Mouse (Mus musculus): Measurements from ENCODE around the gene Cacng1. TPM values are rescaled to one million over a fixed set of nuclear protein-coding genes. Genes with fewer than 3 reads are reported as not detected.

Cacng1 gene
- polyA plus RNA-seq, 1 experiment from 2014 or later = 2.1 TPM

DNA sequence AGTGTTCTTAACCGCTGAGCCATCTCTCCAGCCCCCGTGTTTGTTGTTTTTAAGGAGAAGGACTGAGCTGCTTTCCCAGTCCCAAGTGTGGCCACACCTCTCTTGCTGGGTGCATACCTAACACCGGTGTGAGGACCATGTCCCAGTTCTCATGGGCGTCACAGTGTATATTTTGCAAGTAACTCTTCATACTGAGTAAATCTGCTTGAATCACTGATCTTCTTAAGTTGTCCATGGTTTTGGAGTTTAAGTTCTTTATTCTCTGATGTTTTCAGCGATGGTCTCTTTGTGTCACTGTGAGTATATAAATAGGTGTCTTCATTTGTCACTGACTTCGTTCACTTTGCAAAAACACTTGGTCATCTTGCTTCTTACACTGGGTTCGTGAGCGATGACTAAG is 41.7 kb downstream of the Cacng1 start:
- Histone ChIP-seq H3K4me3 (no peak overlapping the region), H3K27ac (no peak overlapping the region), H3K9me3 (no peaks in the 10 kb centered on the region), H3K4me2 (replicated peaks) (no peak overlapping the region), H3K4me1 (no peaks in the 10 kb centered on the region), H3K36me3 (peaks cover 39% of the 10 kb centered on the region), H3K27me3 (no peaks in the 10 kb centered on the region), H3K9ac (no peak overlapping the region)
- WGBS = 92% methylated on average over 8 of the region's 8 CpGs
- ATAC-seq (ENCODE audit: insufficient number of reproducible peaks, insufficient read depth, low FRiP score, low TSS enrichment) = no peak

DNA sequence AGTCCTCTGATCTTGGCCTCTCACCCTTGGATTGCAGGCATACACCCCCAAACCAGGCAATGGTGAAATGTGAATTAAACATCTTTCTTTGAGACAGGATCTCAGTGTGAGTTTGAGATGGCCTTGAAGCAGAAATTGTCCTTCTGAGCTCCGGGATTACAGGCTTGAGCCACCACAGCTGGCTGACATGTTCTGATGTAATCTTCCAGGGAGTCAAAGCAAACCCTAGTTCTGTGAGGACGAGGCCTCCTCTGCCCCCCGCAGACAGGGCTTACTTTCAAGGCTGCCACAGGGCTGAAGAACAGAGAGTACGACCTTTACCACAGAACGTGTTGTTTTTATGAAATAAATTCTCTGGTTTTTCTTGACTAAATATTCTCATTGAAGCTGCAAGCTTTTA is 42.3 kb downstream of the Cacng1 start:
- Histone ChIP-seq H3K4me3 (no peak overlapping the region), H3K9me3 (no peaks in the 10 kb centered on the region), H3K9ac (no peak overlapping the region), H3K4me2 (replicated peaks) (no peak overlapping the region), H3K36me3 (peaks cover 39% of the 10 kb centered on the region), H3K27me3 (no peaks in the 10 kb centered on the region), H3K27ac (no peak overlapping the region), H3K4me1 (no peaks in the 10 kb centered on the region)
- ATAC-seq (ENCODE audit: insufficient number of reproducible peaks, insufficient read depth, low FRiP score, low TSS enrichment) = no peak
- 87% methylated on average over 5 of the region's 5 CpGs for WGBS

DNA sequence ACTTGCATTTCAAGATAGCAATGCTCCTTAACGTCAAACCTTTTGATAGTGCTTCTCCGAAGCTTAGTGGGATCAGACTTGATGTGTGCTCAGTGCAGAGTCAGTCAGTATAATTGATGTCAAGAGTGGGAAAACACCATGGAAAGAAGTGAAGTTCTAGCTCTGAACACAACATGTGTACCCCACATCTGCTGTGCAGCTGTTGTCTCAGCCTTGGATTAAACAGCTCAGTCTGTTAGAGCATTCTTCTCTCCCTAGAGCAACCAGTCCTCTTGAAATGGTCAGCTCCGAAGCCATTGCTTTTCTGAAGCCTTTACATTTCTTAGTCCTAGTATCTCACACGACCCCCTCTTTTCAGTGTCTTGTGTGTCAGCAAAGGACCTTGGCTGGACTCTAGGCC is 47.3 kb downstream of the Cacng1 start:
- H3K36me3 ChIP-seq = peaks cover 47% of the 10 kb centered on the region
- ATAC-seq (ENCODE audit: insufficient number of reproducible peaks, insufficient read depth, low FRiP score, low TSS enrichment) = no peak

DNA sequence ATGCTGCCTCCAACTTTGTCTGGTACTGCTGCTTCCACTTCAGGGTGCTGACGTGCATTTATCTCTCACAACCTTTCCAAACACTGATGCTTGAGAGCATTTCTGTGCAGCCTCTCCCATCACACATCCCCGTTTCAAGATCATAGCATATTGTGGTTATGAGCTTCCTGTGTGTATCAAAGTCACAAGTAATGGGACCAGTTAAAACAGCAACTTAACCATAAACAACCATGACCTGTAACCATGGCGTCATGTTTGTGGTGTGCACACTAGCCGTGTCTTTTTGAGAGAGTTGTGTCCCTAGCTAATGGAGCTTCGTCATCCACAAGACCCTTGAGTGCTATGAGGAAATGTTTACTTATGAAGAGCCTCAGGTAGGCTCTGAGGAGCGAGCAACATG is 48.1 kb downstream of the Cacng1 start:
- Histone ChIP-seq H3K9me3 (no peaks in the 10 kb centered on the region), H3K27me3 (no peaks in the 10 kb centered on the region), H3K9ac (no peak overlapping the region), H3K4me1 (no peaks in the 10 kb centered on the region), H3K4me2 (replicated peaks) (no peak overlapping the region), H3K27ac (no peak overlapping the region), H3K36me3 (peaks cover 54% of the 10 kb centered on the region), H3K4me3 (no peak overlapping the region)
- ATAC-seq (ENCODE audit: insufficient number of reproducible peaks, insufficient read depth, low FRiP score, low TSS enrichment) = no peak
- whole genome bisulfite sequencing = 86% methylated on average over 6 of the region's 6 CpGs

More for the DNA sequence above, 47.3 kb downstream of the Cacng1 start:
- H3K9me3 ChIP-seq = no peaks in the 10 kb centered on the region
- H3K27me3 ChIP-seq = no peaks in the 10 kb centered on the region
- no peak overlapping the region for H3K27ac ChIP-seq
- H3K4me3 ChIP-seq = no peak overlapping the region
- no peak overlapping the region for H3K9ac ChIP-seq
- WGBS = 72% methylated on average over 4 of the region's 4 CpGs
- H3K4me1 ChIP-seq = no peaks in the 10 kb centered on the region
- H3K4me2 ChIP-seq (replicated peaks) = no peak overlapping the region

DNA sequence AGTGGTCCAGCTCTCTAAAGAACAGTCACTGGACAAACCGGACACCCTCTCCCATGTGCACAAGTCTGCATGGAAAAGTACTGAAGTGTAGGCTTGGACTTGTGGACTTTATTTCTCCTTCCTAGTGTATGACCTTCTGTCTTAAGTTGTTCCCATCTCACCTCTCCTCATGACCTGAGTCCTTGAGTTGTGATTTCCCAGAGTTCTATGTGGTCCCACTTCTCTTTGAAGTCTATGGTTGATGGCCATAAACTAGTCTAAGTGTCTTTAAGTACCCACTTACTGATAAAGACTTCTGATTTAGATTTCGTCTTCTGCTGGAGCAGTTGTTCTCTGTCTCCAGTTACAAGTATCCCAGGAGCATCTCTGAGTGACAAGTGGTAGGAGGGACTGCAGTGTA is 48.8 kb downstream of the Cacng1 start:
- no peak overlapping the region for H3K4me2 ChIP-seq (replicated peaks)
- WGBS = 83% methylated on average over 2 of the region's 2 CpGs

DNA sequence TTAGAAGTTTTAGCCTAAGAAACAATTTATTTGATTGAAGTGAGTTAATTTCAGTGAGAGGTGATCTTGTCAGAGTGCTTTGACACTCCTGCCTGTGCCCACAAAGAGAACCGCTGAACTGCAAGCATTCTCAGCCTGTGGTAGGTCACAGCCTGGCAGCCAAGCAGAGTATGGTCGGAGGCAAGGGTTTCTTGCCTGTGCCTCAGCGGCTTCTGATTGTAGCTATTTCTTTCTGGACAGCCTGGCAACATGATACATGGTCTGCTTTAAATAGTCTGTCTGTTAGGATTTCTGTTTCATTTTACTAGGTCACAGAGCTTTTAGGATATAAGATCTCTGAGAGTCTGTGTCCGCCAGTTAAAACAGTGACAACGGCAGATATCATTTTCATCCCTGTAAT is 53.7 kb downstream of the Cacng1 start:
- Histone ChIP-seq H3K4me1 (no peaks in the 10 kb centered on the region), H3K4me3 (no peak overlapping the region), H3K27me3 (no peaks in the 10 kb centered on the region), H3K9me3 (no peaks in the 10 kb centered on the region), H3K36me3 (peaks cover 62% of the 10 kb centered on the region), H3K9ac (no peak overlapping the region), H3K27ac (no peak overlapping the region), H3K4me2 (replicated peaks) (no peak overlapping the region)
- ATAC-seq (ENCODE audit: insufficient number of reproducible peaks, insufficient read depth, low FRiP score, low TSS enrichment) = no peak
- 76% methylated on average over 5 of the region's 5 CpGs for WGBS

More for the DNA sequence above, 48.8 kb downstream of the Cacng1 start:
- ATAC-seq (ENCODE audit: insufficient number of reproducible peaks, insufficient read depth, low FRiP score, low TSS enrichment) = no peak
- Histone ChIP-seq H3K36me3 (peaks cover 57% of the 10 kb centered on the region), H3K9ac (no peak overlapping the region), H3K27ac (no peak overlapping the region), H3K4me1 (no peaks in the 10 kb centered on the region), H3K27me3 (no peaks in the 10 kb centered on the region), H3K9me3 (no peaks in the 10 kb centered on the region), H3K4me3 (no peak overlapping the region)

DNA sequence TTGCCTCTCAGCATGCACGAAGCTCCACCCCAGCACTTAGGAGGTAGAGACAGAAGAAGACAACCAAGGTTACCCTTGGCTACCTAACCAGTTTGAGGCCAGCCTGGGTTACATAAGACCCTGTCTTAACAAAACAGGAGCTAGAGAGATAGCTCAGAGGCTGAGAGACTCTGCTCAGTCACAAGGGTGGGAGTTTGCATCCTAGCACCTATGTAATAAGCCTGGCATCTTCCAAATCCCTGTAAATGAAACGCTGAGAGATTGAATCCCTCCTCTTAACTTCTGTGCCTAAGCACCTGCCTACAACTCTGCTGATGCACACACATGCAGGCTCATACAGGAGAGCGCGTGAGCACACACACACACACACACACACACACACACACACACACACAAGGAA is 55.9 kb downstream of the Cacng1 start:
- Histone ChIP-seq H3K36me3 (peaks cover 62% of the 10 kb centered on the region), H3K4me3 (no peak overlapping the region), H3K27me3 (no peaks in the 10 kb centered on the region), H3K27ac (no peak overlapping the region), H3K4me1 (no peaks in the 10 kb centered on the region), H3K9me3 (no peaks in the 10 kb centered on the region), H3K4me2 (replicated peaks) (no peak overlapping the region), H3K9ac (no peak overlapping the region)
- WGBS = 88% methylated on average over 4 of the region's 4 CpGs
- ATAC-seq (ENCODE audit: insufficient number of reproducible peaks, insufficient read depth, low FRiP score, low TSS enrichment) = no peak

DNA sequence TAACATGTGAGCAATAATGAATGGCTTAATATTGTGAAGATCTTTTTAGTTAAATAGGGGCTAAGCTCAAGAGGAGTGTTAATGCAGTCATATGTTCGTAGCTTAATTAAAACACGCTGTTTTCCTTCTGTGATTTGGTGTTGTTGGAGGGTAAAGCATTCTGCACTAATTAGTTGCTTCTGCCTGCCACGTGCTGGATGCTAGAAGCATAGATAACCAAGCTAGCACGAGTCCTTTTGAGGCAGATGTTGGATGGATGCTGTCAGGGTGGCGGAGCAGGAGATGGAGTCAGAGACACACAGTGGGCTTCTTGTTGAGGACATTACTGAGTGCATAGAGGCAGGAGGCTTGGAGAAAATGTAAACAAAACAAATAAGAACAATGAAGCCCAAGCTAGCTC is 59.2 kb downstream of the Cacng1 start:
- Histone ChIP-seq H3K36me3 (peaks cover 42% of the 10 kb centered on the region), H3K4me1 (no peaks in the 10 kb centered on the region)
- 81% methylated on average over 5 of the region's 5 CpGs for WGBS

DNA sequence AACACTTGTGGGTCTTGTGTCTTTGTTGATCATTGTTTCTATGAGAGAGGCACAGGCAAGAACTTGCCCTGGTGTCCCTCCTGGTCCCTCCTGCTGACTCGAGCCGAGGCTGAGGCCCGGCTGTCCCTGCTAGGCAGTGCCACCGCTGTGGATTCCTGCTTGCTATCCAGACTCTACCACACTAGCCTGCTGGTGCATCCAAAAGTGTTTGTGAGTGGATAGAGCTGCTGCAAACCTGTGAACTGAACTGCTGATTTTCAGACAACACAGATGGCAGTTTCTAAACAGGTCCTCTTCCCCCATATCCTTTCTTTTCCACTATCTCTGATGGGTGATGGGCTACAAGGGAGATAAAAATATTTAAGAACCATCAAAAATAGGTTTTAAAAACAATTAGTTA is 60.8 kb downstream of the Cacng1 start:
- WGBS = 86% methylated on average over 4 of the region's 4 CpGs
- no peak for ATAC-seq (ENCODE audit: insufficient number of reproducible peaks, insufficient read depth, low FRiP score, low TSS enrichment)
- Histone ChIP-seq H3K27me3 (no peaks in the 10 kb centered on the region), H3K4me1 (no peaks in the 10 kb centered on the region), H3K9ac (no peak overlapping the region), H3K36me3 (peaks cover 36% of the 10 kb centered on the region), H3K27ac (no peak overlapping the region), H3K4me2 (replicated peaks) (no peak overlapping the region), H3K9me3 (no peaks in the 10 kb centered on the region), H3K4me3 (no peak overlapping the region)

More for the DNA sequence above, 59.2 kb downstream of the Cacng1 start:
- no peak overlapping the region for H3K4me3 ChIP-seq
- no peak for ATAC-seq (ENCODE audit: insufficient number of reproducible peaks, insufficient read depth, low FRiP score, low TSS enrichment)
- no peak overlapping the region for H3K4me2 ChIP-seq (replicated peaks)
- no peaks in the 10 kb centered on the region for H3K27me3 ChIP-seq
- H3K9me3 ChIP-seq = no peaks in the 10 kb centered on the region
- H3K9ac ChIP-seq = no peak overlapping the region
- no peak overlapping the region for H3K27ac ChIP-seq

Other genes starting within 250 kb of the Cacng1 start
- 36.3 and 41.6 TPM in 2 replicates for gene Pitpnc1, start 245.8 kb downstream of the Cacng1 start, polyA plus RNA-seq (2016; fragmentation: Nextera tagmentation; extraction: Ambion mirVana)
- 170 and 181 TPM in 2 replicates for gene Psmd12, start 237.0 kb downstream of the Cacng1 start, polyA plus RNA-seq (2016; fragmentation: Nextera tagmentation; extraction: Ambion mirVana)
- gene Helz, start 168.6 kb downstream of the Cacng1 start, polyA plus RNA-seq (2016; fragmentation: Nextera tagmentation; extraction: Ambion mirVana) = 19.7 and 20.5 TPM in 2 replicates
- gene Cacng4, start 78.0 kb upstream of the Cacng1 start, polyA plus RNA-seq (2016; fragmentation: Nextera tagmentation; extraction: Ambion mirVana) = 7.1 and 8.3 TPM in 2 replicates
- gene Cacng5, start 198.5 kb upstream of the Cacng1 start, polyA plus RNA-seq (2016; fragmentation: Nextera tagmentation; extraction: Ambion mirVana) = 0.64 and 0.65 TPM in 2 replicates